Mouse (Mus musculus): ENCODE measurements around the gene Fndc7.

DNA sequence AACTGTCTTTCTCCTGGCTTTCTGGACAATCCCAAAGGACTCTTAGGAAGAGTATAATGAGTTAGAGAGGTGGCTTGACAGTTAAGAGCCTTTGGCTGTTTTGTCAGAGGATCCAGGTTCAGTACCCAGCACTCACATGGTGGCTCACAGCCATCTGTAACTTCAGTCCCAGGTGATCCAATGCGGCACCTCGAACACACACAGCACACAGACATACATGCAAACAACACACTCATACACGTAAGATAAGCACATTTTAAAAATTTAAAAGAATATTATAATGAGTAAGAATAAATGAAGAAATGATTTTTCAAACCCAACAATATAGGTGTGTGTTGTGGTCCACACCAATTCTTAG lies 2.2 kb downstream of the Fndc7 start:
- no peak for TF ChIP-seq POLR2A (IDR thresholded peaks at IDR 0.05; ENCODE audit: borderline replicate concordance, extremely low read depth, low read depth, low read length)
- TF ChIP-seq CTCF (IDR thresholded peaks at IDR 0.05; ENCODE audit: insufficient read depth, low read length): no peak
